ENCODE assay signal across 13 mouse cellular contexts in the genomic region with DNA sequence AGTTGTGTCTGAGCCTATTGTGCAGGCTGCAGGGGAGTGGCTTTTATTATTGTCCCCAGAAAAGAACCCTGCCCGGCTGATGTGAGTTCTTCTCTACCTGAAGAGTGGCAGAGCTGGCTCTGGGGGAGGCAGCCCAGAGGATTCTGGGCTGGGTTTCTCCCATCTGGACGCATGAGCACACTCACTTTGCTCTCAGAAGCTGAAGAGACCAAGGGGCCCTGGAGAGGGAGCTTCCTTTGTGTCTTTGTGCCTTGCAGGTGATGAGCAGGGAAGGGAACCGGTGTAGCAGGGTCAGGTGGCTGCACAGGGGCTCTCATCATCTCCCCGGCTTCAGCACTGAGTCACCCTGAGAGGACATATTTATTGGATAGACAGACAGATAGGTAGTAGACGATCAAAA. TPM values are rescaled to one million over a fixed set of nuclear protein-coding genes. Genes with fewer than 3 reads are reported as not detected.
A peak's percentile ranks its signal among the peaks of the same experiment; 100 is the strongest.
DNase-seq lines count a peak whose midpoint lies in the region; ATAC-seq and TF ChIP-seq lines count a peak whose summit lies in the region.
"Had no signal": no experiment of that assay in that cellular context is flagged by ENCODE, and none has a peak within 500 bp of the region (broad histone marks: within the 10 kb centered on the region; RNA-seq: fewer than 3 reads in every experiment).

No protein-coding gene starts in this region.

- no peak for ATAC-seq in heart, embryonic 12.5 days (ENCODE audit: insufficient number of reproducible peaks, low FRiP score)
- no peak for ATAC-seq in lung, embryonic 14.5 days (ENCODE audit: insufficient read depth)
- no peak for ATAC-seq in limb, embryonic 13.5 days (ENCODE audit: low FRiP score, low read depth)
- no peak for ATAC-seq in activated CD4-positive, CD25-positive, alpha-beta regulatory T cell, adult 4 months
- no peak for ATAC-seq in megakaryocyte-erythroid progenitor cell, adult 5-6 weeks (replicated peaks; ENCODE audit: low FRiP score, low TSS enrichment, poor library complexity, severe bottlenecking)
- ATAC-seq: inflammation-experienced regulatory T-cells, adult 6 months; Patski had no signal

- peak overlapping the region; percentile 85 for H3K27ac ChIP-seq in heart, embryonic 12.5 days (ENCODE audit: poor library complexity, severe bottlenecking)
- peak overlapping the region; percentile 33; the same call in 1 of the 2 replicates for H3K27ac ChIP-seq in lung, embryonic 14.5 days (ENCODE audit: low read depth)
- peak overlapping the region; percentile 87 for H3K27ac ChIP-seq in brown adipose tissue, adult 24 weeks (replicated peaks; ENCODE audit: low read depth, low read length)
- peak overlapping the region; percentile 22; the same call in 1 of the 2 replicates for H3K27ac ChIP-seq in limb, embryonic 13.5 days

- WGBS in heart, embryonic 12.5 days, result 52% methylated on average over 5 of the region's 5 CpGs
- WGBS in lung, embryonic 14.5 days, result 49% methylated on average over 5 of the region's 5 CpGs
- WGBS in limb, embryonic 13.5 days, result 64% methylated on average over 5 of the region's 5 CpGs

- 0 out of 2 replicates have a peak overlapping the region, but pooled peaks have one; percentile 1 for H3K4me2 ChIP-seq in heart, embryonic 12.5 days
- no peak overlapping the region for H3K4me2 ChIP-seq in lung, embryonic 14.5 days
- no peak overlapping the region for H3K4me2 ChIP-seq in limb, embryonic 13.5 days (replicated peaks)

- TF ChIP-seq CTCF in lung, embryonic 14.5 days (IDR thresholded peaks at IDR 0.05; ENCODE audit: low read depth), result no peak

- peaks cover 27% of the 10 kb centered on the region for H3K36me3 ChIP-seq in heart, embryonic 12.5 days
- H3K36me3 ChIP-seq in lung, embryonic 14.5 days (ENCODE audit: insufficient read depth), result peaks cover 26% of the 10 kb centered on the region
- no peaks in the 10 kb centered on the region for H3K36me3 ChIP-seq in limb, embryonic 13.5 days

- no peaks in the 10 kb centered on the region for H3K27me3 ChIP-seq in heart, embryonic 12.5 days (replicated peaks)
- no peaks in the 10 kb centered on the region for H3K27me3 ChIP-seq in lung, embryonic 14.5 days (ENCODE audit: insufficient read depth, low read length)
- no peaks in the 10 kb centered on the region for H3K27me3 ChIP-seq in limb, embryonic 13.5 days
- H3K27me3 ChIP-seq: Patski had no signal

- H3K9me3 ChIP-seq in heart, embryonic 12.5 days (replicated peaks), result no peaks in the 10 kb centered on the region
- no peaks in the 10 kb centered on the region for H3K9me3 ChIP-seq in lung, embryonic 14.5 days (ENCODE audit: low read depth, low read length)
- H3K9me3 ChIP-seq in limb, embryonic 13.5 days, result no peaks in the 10 kb centered on the region

- H3K9ac ChIP-seq in heart, embryonic 12.5 days, result no peak overlapping the region
- H3K9ac ChIP-seq in lung, embryonic 14.5 days, result no peak overlapping the region
- peak overlapping the region; percentile 35; the same call in 1 of the 2 replicates for H3K9ac ChIP-seq in limb, embryonic 13.5 days

- no peak overlapping the region for H3K4me3 ChIP-seq in heart, embryonic 12.5 days
- H3K4me3 ChIP-seq in lung, embryonic 14.5 days (ENCODE audit: low read depth, low read length), result no peak overlapping the region
- no peak overlapping the region for H3K4me3 ChIP-seq in brown adipose tissue, adult 24 weeks (ENCODE audit: insufficient read depth, low read depth, low read length)
- H3K4me3 ChIP-seq in limb, embryonic 13.5 days, result no peak overlapping the region

- no peak for DNase-seq in heart, postnatal 4 days
- no peak for DNase-seq in lung, embryonic 14.5 days
- no peak for DNase-seq in lung, postnatal 4 days
- DNase-seq: cerebellum, adult 9-10 months; gastrocnemius, postnatal 10 days; layer of hippocampus, postnatal 36 days had no signal

- H3K4me1 ChIP-seq in heart, embryonic 12.5 days (replicated peaks), result peaks cover 67% of the 10 kb centered on the region
- no peaks in the 10 kb centered on the region for H3K4me1 ChIP-seq in lung, embryonic 14.5 days (ENCODE audit: insufficient read depth)
- peaks cover 29% of the 10 kb centered on the region for H3K4me1 ChIP-seq in brown adipose tissue, adult 24 weeks (ENCODE audit: control insufficient read depth, insufficient read depth, insufficient read length, low read length)
- H3K4me1 ChIP-seq in limb, embryonic 13.5 days, result peaks cover 14% of the 10 kb centered on the region

RNA-seq across cellular contexts. Expression of a gene that starts 15.9 kb away (rescaled TPM):
- 159 and 168 TPM in 2 replicates for polyA plus RNA-seq in heart, embryonic 12.5 days (2016; fragmentation: Nextera tagmentation; extraction: Ambion mirVana)
- 100 to 1,000 TPM; 149 to 162 TPM for total RNA-seq in heart, postnatal 4 days (2021)
- polyA plus RNA-seq in lung, embryonic 14.5 days (2014; fragmentation: Nextera tagmentation; extraction: Ambion mirVana), result 91.1 and 98.5 TPM in 2 replicates
- polyA plus RNA-seq in brown adipose tissue, adult 24 weeks (2012; ENCODE audit: insufficient read depth, insufficient read length, missing spikeins), result 22.4 and 28.7 TPM in 2 replicates
- 43.5 and 45.6 TPM in 2 replicates for polyA plus RNA-seq in limb, embryonic 13.5 days (2015; fragmentation: Nextera tagmentation; extraction: Ambion mirVana)
- polyA plus RNA-seq in activated CD4-positive, CD25-positive, alpha-beta regulatory T cell, adult 4 months (2017; shearing (Covaris generic)), result not detected
- 97.0 and 99.9 TPM in 2 replicates for total RNA-seq in megakaryocyte-erythroid progenitor cell, adult 5-6 weeks (2014; fragmentation: Nextera tagmentation)
- 10.8 and 21.3 TPM in 2 replicates for total RNA-seq in megakaryocyte-erythroid progenitor cell, adult 5-6 weeks (2017)
- polyA plus RNA-seq: inflammation-experienced regulatory T-cells, adult 6 months had no signal

RNA-seq across cellular contexts. Expression of a gene that starts 40.7 kb away (rescaled TPM):
- polyA plus RNA-seq in heart, embryonic 12.5 days (2016; fragmentation: Nextera tagmentation; extraction: Ambion mirVana), result 285 and 294 TPM in 2 replicates
- total RNA-seq in heart, postnatal 4 days (2021), result 100 to 1,000 TPM; 405 to 424 TPM
- polyA plus RNA-seq in lung, embryonic 14.5 days (2014; fragmentation: Nextera tagmentation; extraction: Ambion mirVana), result 34.3 and 35.8 TPM in 2 replicates
- 87.5 and 109 TPM in 2 replicates for polyA plus RNA-seq in brown adipose tissue, adult 24 weeks (2012; ENCODE audit: insufficient read depth, insufficient read length, missing spikeins)
- polyA plus RNA-seq in limb, embryonic 13.5 days (2015; fragmentation: Nextera tagmentation; extraction: Ambion mirVana), result 42.0 and 49.8 TPM in 2 replicates
- polyA plus RNA-seq in activated CD4-positive, CD25-positive, alpha-beta regulatory T cell, adult 4 months (2017; shearing (Covaris generic)), result under 1 TPM; 0.16 to 0.48 TPM
- 1.7 and 2.4 TPM in 2 replicates for total RNA-seq in megakaryocyte-erythroid progenitor cell, adult 5-6 weeks (2014; fragmentation: Nextera tagmentation)
- 1.2 and 8.0 TPM in 2 replicates for total RNA-seq in megakaryocyte-erythroid progenitor cell, adult 5-6 weeks (2017)

RNA-seq across cellular contexts. Expression of a gene that starts 41.7 kb away (rescaled TPM):
- polyA plus RNA-seq in heart, embryonic 12.5 days (2016; fragmentation: Nextera tagmentation; extraction: Ambion mirVana), result 18.7 and 20.3 TPM in 2 replicates
- 10 to 100 TPM; 10.5 to 12.5 TPM for total RNA-seq in heart, postnatal 4 days (2021)
- 28.4 and 32.7 TPM in 2 replicates for polyA plus RNA-seq in lung, embryonic 14.5 days (2014; fragmentation: Nextera tagmentation; extraction: Ambion mirVana)
- polyA plus RNA-seq in brown adipose tissue, adult 24 weeks (2012; ENCODE audit: insufficient read depth, insufficient read length, missing spikeins), result 2.8 and 2.9 TPM in 2 replicates
- 34.3 and 35.4 TPM in 2 replicates for polyA plus RNA-seq in limb, embryonic 13.5 days (2015; fragmentation: Nextera tagmentation; extraction: Ambion mirVana)
- 1 to 10 TPM; 3.8 to 6.2 TPM for polyA plus RNA-seq in activated CD4-positive, CD25-positive, alpha-beta regulatory T cell, adult 4 months (2017; shearing (Covaris generic))
- 94.2 and 96.1 TPM in 2 replicates for total RNA-seq in megakaryocyte-erythroid progenitor cell, adult 5-6 weeks (2014; fragmentation: Nextera tagmentation)
- total RNA-seq in megakaryocyte-erythroid progenitor cell, adult 5-6 weeks (2017), result 45.7 and 66.1 TPM in 2 replicates

RNA-seq across cellular contexts. Expression of a gene that starts 50.6 kb away (rescaled TPM):
- 67.5 and 73.3 TPM in 2 replicates for polyA plus RNA-seq in heart, embryonic 12.5 days (2016; fragmentation: Nextera tagmentation; extraction: Ambion mirVana)
- total RNA-seq in heart, postnatal 4 days (2021), result 10 to 100 TPM; 38.2 to 46.0 TPM
- polyA plus RNA-seq in lung, embryonic 14.5 days (2014; fragmentation: Nextera tagmentation; extraction: Ambion mirVana), result 81.7 and 84.3 TPM in 2 replicates
- 27.3 and 27.6 TPM in 2 replicates for polyA plus RNA-seq in brown adipose tissue, adult 24 weeks (2012; ENCODE audit: insufficient read depth, insufficient read length, missing spikeins)
- 106 and 112 TPM in 2 replicates for polyA plus RNA-seq in limb, embryonic 13.5 days (2015; fragmentation: Nextera tagmentation; extraction: Ambion mirVana)
- 10 to 100 TPM; 26.2 to 26.4 TPM for polyA plus RNA-seq in activated CD4-positive, CD25-positive, alpha-beta regulatory T cell, adult 4 months (2017; shearing (Covaris generic))
- total RNA-seq in megakaryocyte-erythroid progenitor cell, adult 5-6 weeks (2014; fragmentation: Nextera tagmentation), result 95.7 and 133 TPM in 2 replicates
- 29.6 and 46.5 TPM in 2 replicates for total RNA-seq in megakaryocyte-erythroid progenitor cell, adult 5-6 weeks (2017)

RNA-seq across cellular contexts. Expression of a gene that starts 58.6 kb away (rescaled TPM):
- 35.4 and 36.0 TPM in 2 replicates for polyA plus RNA-seq in heart, embryonic 12.5 days (2016; fragmentation: Nextera tagmentation; extraction: Ambion mirVana)
- total RNA-seq in heart, postnatal 4 days (2021), result 10 to 100 TPM; 38.2 to 41.4 TPM
- 37.6 and 38.8 TPM in 2 replicates for polyA plus RNA-seq in lung, embryonic 14.5 days (2014; fragmentation: Nextera tagmentation; extraction: Ambion mirVana)
- polyA plus RNA-seq in brown adipose tissue, adult 24 weeks (2012; ENCODE audit: insufficient read depth, insufficient read length, missing spikeins), result 4.4 and 6.3 TPM in 2 replicates
- 21.2 and 22.9 TPM in 2 replicates for polyA plus RNA-seq in limb, embryonic 13.5 days (2015; fragmentation: Nextera tagmentation; extraction: Ambion mirVana)
- polyA plus RNA-seq in activated CD4-positive, CD25-positive, alpha-beta regulatory T cell, adult 4 months (2017; shearing (Covaris generic)), result 10 to 100 TPM; 62.2 to 84.6 TPM
- 2.5 and 5.4 TPM in 2 replicates for total RNA-seq in megakaryocyte-erythroid progenitor cell, adult 5-6 weeks (2014; fragmentation: Nextera tagmentation)
- 1.1 and 1.4 TPM in 2 replicates for total RNA-seq in megakaryocyte-erythroid progenitor cell, adult 5-6 weeks (2017)

Comparison
In these comparisons a context has a peak if more than half of its experiments do, and no peak if none do; other contexts are left out.
1. H3K27ac ChIP-seq: peak in every context shown above with its lines; median percentile 87 in brown adipose tissue, adult 24 weeks; 85 in heart, embryonic 12.5 days; 33 in lung, embryonic 14.5 days; 22 in limb, embryonic 13.5 days.
2. RNA of a gene that starts 15.9 kb away (polyA plus RNA-seq): 159 to 168 TPM in heart, embryonic 12.5 days, 91.1 to 98.5 TPM in lung, embryonic 14.5 days, 43.5 to 45.6 TPM in limb, embryonic 13.5 days and 22.4 to 28.7 TPM in brown adipose tissue, adult 24 weeks; not detected in activated CD4-positive, CD25-positive, alpha-beta regulatory T cell, adult 4 months; every median in the first group is over 10 times any median in the second.
3. RNA of a gene that starts 40.7 kb away (polyA plus RNA-seq): 285 to 294 TPM in heart, embryonic 12.5 days, 87.5 to 109 TPM in brown adipose tissue, adult 24 weeks, 42.0 to 49.8 TPM in limb, embryonic 13.5 days and 34.3 to 35.8 TPM in lung, embryonic 14.5 days; 0.16 to 0.48 TPM in activated CD4-positive, CD25-positive, alpha-beta regulatory T cell, adult 4 months; every median in the first group is over 10 times any median in the second.